Mouse (Mus musculus) cerebellum, adult 9-11 months (tissue): ENCODE data around the gene Mif.
"Not testable (repeated sequence)": the region's sequence is repeated elsewhere in the genome, so short reads cannot be mapped to it uniquely, and the experiment has no call there.

ENCODE experiments used
- DNase-seq: peaks from one replicate; pipeline ENCODE4 v3.0.0; 2022

Gene Mif

DNA sequence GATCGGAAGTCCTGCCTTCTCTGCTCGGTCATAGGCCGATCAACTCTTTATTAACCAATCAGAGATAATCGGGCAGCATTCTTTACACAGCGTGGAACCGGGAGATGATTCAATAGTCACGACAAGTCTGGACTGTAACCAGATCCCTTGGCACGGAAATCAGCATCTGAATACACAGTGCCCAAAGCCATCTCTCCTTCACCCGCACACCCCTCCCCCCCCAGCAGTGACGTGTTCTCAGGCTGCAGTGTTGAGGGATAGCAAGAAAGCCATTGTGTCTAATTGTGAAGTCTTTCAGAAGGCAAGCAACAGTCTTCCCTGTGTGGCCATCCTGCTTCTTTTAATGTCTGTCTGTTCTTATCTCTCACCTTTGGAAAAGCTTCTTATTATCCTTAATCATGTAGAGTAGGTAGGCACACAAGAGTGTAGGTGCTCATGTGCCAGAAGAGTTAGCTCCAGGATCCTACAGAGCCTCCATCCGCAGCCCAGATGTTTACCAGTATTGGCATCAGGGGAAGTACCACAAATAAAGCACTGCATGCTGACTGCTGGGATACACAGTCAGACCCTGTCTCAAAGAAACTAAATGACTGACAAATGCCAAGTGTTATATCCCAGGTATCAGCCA is 13.0 kb upstream of the Mif start:
- DNase-seq: peak; percentile 96

DNA sequence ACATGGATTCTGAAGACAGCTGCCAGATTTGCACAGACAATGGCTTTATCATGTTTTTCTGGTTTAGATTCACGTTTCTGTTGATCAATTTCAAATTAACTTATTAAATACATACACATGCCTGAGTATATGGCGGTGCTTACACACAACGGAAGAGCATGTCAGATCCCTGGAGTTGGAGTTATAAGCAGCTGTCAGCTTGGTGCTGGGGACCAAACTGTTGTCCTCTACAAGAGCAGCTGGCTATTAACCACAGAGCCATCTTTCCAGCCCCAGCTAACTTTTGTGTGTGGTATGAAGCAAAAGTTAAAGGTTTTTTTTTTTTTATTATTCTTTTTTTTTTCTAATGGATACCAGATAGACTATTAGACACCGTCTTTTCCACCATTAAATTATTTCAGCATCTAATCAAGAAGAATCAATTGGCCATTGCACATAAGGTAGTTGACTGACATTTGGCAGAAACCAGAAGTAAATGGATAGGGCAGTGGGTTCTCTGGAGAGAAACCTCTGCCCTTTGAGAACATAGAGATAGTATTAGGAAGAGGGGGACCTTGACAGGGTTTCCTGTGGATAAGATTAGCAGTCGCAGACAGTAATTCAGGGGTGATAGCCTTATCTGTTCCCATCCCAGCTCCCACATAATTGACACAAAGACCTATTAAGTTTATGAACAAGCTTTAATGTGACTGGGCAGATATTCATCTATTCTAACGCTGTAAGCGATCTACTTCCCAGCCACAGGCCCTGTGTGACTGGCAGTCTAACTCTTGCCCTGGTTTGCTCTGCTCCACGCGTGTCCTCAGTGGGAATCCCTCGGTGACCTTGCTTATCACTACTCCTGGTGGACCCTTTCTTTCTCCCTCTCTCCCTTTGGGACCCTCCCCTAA is 12.2 kb upstream of the Mif start:
- DNase-seq: peak; percentile 5

DNA sequence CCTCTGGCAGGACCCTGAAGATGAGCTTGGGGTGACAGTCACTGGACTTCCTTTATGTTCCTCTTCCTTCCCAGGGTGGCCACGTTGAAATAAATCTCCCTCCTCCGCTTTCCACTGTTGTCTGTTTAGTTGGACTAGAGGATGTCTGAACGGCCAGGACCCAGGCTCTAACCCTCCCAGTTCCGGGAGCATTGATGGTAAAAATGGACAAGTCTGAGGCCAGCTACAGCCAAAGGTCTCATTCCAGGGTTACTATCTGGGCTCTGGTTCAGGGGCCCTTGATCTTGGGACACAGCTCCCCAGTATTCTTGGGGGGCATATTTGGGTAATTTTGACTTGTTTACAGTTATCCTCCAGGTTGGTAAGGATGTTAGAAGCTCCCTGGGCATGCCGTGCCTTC is 1.5 kb upstream of the Mif start:
- no peak for DNase-seq

DNA sequence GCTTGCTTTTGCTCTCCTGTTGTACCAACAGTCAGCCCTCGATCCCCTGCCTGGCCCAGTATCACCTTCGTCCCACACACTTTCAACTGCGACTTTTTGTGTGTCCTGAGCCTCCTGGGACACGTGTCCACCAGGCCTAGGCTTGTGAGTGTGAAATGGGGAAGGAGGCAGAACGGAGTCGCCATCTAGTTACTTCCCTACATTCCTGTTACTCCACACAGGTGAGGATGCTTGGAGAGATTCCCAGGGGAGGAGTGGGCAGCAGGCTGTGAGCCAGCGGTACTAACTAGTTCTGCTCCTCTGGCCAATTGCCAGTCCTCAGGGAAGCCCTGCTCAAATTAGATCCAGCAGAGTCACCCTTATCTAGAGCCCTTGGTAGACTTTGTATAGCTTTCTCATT is 706 bp upstream of the Mif start:
- DNase-seq: peak; percentile 74

DNA sequence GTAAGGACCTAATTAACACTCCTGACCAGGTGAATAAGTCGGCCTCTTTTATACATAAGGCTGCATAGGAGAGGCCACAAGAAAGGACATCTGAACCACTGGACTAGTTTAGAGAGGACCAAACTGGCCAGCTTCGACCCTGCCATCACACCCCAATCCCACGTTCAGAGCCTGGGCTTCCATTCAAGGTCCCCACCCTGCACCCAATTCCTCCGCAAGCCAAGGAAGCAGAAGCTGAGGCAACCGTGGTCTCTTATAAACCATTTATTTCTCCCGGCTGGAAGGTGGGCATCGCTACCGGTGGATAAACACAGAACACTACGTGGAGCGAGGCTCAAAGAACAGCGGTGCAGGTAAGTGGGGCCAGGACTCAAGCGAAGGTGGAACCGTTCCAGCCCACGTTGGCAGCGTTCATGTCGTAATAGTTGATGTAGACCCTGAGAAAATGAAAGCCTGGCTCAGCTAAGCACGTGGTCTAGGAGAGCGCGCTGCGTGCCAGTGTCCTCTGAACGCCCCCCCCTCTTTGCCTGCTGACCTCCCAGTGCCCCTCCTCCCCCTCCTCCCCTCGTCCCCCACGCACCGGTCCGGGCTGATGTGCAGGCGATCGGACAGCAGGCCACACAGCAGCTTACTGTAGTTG is 813 bp downstream of the Mif start:
- DNase-seq: peak; percentile 65

DNA sequence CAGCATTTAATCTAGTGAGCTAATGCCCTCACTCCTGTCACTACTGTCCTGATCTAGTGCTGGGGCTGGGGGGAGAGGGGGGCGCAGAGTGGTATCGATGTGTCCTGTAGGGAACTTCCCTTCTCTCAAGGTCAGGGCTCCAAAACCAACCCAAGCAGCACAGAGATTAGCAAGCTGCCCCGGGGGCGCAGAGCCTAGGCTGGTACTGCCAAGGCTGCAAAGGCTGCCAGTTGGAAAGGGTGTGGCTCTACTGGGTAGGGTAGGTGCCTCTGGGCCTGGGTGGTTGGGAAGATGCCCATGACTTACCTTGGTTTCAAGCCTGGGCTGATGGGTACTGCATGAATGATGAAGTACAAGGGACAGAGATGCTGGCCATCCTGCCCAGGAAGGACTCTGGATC is 2.4 kb downstream of the Mif start:
- no peak for DNase-seq

DNA sequence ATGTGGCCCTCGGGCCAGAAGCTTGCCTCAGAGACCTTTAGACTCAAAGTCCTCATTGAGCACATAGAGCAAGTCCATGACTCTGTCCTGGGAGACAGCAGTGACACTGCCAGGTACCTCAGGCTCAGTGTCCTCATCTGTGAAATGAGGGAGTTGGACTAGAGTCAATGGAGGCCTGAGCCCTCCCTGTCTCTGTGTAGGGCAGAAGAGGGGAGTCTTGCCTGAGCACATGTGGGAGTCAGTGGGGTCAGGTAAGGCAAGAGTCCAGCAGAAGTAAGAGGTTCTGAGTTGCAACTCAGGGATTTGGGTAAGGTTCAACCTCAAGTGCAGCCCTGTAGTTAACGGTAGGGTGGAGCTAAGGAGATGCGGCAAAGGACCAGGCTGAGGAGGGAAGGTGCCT is 3.1 kb downstream of the Mif start:
- DNase-seq: no peak

DNA sequence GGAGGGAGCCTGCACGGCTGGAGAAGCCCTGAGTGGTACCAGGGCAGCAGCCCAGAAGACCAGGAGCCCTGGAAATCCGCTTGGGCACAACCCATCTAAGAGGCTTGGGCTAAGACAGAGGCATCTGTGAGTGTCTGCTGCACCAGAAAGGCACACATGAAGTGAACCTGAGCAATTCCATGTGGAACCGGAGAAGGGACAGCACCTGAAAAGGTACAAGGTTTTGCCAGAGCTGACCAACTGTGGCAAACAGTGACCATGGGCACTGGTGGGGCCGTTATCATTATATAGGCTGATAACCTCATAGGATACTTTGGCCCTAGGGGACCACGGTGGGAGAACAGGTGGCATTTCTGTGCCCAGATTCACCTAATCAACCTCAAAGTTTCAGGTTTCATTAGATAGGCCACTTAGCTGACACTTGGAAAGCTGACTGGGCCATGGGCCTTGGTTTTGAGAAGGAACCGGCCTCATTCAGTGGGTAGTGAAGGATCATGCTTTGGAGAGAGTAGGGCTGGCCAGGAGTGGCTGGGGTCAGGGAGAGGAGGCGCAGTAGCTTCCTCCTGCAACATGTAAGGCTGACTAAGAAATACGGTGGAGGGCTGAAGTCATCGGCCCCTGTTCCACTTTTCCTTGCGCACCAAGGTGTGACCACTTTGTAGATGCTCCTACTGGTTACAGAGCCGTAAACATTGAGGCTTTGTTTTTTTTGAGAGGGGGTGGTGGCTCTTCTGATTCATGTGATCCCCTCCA is 3.7 kb downstream of the Mif start:
- DNase-seq: no peak

DNA sequence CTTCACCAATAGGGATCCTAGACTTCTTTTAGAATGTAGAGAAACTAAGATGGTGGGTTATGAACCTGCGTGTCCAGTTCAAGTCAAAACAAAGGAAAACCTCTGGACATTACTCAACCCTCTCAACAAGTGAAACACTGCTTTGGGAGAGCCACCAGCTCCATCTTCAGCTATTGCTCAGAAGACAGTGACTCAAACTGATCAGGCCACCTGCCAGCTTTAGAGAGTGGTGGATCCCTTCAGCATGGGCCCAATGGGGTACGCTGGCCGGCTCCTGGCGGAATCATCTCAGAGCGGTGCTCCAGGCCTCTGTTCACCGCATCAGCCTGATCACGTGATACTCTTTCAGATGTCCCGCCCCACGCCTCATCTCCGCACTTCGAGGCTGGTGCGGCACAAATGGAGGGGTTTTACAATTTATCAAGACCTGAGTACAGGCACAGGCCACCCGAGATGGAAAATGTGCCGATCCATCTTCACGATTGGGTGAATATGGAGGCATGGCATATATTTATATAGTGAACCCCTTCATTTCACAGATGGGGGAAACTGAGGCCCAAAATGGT is 4.5 kb downstream of the Mif start:
- DNase-seq: no peak

DNA sequence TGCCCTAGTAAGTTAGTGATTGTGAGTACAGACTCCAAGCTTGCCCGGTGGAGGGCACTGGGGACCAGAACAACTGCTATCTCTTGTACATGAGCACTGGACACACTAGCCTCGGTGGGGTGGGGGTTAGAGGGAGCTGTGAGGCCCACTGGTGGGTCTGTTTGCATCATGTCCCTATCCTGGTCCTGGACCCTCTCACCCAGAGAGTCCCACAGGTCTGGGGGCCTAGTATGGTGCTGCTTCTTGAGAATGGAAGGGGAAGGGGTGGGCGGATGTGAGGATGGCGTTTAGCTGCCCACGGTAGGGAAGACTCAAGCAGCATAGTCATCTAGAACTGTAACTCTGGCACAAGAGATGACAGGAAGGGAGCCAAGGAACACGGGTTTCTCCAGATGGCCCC is 5.2 kb downstream of the Mif start:
- DNase-seq: no peak

DNA sequence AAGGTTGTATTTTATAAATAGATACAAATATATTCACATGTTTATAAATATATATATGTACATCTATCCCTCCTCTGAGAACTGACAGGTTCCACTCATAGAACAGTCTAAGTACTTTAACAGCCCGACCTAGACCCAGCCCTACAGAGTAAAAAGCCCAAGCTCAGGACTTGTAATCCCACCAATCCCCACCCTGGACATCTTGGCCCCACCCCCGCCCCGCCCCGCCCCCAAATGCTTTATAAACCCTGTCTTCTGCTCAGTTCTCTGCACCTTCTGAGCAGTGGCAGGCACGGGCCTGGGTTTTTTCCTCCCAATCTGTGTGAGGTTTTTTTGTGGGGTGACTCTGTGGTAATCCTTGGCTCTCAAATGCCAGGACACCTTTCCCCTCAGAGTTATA is 5.9 kb downstream of the Mif start:
- DNase-seq: no peak

DNA sequence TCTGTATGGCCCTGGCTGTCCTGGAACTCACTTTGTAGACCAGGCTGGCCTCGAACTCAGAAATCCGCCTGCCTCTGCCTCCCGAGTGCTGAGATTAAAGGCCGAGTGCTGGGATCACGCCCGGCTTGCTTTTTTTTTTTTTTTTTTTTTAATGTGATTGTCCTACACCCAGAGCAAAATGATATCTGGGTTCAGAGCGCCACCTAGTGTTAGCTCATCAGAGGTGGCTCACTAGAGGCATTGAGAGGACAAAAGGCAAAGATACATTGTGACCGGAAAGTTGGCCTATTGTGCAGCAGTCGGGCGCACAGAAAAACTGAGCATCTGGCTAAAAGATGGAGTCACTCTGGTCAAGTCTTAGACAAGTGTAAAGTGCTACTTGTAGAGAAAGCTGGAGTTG is 6.6 kb downstream of the Mif start:
- peak; percentile 85 for DNase-seq

DNA sequence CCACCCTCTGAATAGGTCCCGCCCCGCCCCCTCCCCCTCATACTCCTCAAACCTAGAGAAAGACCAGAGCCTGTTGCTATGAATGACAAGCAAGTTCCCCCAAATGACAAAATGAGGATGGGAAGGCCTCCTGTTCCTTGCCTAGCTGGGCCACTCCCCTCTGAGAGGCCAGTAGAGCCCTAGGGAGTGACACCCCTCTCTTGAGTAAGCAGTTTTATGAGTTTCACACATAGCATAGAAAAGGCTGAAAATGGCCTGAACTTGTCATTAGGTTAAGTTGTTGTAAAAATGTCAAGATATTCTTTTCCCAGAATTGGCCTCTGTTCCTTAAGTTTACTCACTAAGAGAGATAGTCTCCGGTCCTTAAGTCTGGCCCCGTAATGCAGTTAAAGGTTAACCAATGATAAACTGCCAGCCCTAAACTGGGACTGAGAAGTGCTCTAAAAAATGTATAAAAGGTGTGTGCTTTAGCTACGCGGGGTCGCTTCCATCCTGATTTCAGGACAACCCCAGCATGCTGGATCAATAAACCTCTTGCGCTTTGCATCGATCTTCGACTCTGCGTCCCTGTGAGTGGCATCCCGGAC is 7.4 kb downstream of the Mif start:
- DNase-seq: no peak

DNA sequence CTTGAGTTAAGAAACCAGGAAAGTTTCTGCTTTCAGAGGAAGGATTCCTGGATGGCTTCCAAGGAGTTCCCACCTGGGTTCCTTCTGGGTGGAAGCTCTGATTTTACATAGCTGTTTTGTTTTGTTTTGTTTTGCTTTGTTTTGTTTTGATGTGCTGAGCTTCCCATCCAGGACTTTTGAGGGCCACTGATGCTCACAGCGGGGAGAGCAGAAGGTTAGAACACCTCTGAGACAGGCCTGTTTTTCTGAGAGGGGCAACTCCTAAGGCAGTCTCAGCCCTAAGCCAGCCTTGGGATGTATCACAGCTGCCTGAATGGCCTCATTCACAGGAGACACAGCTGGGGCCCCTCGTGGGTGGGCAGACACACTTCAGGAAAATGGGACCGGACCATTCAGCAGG is 8.4 kb downstream of the Mif start:
- no peak for DNase-seq

DNA sequence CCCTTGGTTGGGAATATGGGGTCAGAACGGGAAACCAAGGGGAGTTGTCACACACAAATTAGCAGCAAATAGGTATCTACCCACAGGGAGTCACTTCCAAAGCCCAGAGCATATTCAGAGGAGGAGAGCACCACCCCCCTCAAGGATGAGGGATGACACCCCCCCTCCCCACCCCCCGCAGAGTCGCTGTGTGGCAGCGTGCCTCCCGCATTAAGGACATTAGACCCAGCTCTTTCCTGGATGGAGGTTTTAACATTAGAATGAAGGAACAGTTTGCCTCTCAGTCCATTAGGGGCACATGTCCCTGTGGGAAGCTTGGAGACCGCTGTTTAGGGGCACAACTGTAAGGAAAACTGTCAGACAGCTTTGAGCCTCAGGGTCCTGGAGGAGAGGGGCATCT is 9.0 kb downstream of the Mif start:
- no peak for DNase-seq

DNA sequence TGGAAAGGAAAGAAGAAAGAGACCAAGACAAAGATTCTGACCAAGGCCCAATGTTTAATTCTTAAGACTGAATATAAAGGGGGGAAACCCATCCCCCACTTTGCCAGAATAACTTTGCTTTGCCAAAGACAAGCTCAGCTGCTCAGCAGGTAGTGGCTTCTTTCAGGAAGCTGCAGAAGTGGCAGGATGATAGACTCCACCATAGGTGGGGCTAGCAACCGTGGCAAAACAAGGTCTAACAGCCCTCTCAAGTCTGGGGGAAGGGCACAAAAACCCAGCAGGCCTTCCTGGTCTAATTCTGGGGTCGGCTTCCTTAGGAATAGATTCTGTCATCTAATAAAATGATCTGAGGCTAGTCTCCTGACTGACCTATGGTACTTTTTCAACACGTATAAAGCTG is 11.7 kb downstream of the Mif start:
- no peak for DNase-seq

DNA sequence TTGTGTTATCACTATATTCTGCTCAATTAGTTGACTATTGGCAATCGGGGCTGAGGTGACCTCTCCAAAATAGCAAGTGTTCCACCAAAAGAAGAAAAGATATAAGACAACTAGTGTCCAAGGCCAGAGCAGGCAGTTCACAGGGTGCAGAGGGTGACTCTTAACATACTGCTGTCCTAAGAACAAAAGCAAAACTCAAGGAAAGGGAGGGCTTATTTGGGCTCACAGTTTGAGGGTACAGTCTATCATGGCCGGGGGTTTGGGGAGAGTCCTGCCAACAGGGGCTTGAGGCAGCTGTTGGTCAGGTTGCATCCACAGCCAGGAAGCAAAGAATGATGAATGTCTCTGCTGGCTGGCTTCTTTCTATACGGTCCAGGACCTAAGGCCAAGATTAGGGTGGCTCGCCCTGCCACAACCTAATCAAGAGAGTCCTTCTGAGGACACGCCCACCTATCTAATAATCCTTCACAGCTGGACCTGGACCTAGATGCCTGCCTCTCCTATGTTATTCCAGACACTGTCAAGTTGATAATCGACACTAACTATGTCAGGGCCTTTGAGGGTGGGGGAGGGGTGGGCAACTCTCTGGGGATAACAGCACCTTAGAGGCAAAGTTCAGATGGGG is 14.6 kb downstream of the Mif start:
- DNase-seq: no peak

DNA sequence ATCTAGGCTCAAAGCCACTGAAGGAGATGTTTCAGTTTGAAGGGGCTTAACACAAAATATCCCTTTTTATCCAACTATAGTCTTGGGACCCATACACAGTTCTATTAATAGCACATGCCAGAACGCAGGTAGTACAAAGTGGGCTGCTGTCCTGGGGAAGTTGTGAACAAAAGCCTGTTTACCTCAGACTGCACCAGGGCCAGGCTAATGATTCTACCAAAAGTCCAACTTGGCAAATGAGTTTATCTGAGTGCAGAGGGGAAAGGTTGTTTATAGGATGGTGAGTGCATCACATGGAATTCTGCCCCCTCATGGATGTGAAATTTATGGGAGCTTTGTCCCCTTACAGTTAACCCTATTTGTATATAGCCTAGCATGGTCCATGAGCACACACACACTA is 15.2 kb downstream of the Mif start:
- no peak for DNase-seq

DNA sequence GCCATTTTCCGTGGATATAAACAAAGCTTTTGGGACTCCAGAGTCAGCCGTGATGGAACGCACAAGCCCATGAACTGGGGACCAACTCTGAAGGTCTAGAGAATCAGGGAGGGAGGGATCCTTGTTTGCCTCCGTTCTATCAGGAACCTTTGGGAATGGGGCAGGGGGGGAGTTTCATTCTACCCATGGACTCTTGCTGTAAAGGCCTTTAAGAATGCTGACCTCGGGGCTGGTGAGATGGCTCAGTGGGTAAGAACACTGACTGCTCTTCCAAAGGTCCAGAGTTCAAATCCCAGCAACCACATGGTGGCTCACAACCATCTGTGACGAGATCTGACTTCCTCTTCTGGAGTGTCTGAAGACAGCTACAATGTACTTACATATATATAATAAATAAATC is 16.1 kb downstream of the Mif start:
- not testable (repeated sequence) for DNase-seq

DNA sequence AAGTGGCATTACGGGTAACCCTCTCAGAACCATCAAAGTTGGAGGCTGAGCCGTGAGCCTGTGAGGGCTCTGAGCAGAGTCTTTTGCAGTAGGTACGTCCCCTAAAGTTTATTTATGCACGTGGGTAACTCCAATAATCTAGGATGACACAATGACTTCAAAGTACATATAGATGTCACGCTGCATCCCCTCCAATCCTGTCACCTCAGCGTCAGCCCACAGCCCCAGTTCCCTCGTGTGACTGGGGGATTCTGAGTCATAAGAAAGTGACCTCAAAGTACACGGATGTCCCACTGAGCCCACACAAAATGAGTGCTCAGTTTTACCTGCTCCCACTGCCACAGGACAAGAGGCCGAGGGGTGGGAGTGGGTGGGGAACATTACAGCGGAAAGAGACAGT is 20.9 kb downstream of the Mif start:
- DNase-seq: no peak

DNA sequence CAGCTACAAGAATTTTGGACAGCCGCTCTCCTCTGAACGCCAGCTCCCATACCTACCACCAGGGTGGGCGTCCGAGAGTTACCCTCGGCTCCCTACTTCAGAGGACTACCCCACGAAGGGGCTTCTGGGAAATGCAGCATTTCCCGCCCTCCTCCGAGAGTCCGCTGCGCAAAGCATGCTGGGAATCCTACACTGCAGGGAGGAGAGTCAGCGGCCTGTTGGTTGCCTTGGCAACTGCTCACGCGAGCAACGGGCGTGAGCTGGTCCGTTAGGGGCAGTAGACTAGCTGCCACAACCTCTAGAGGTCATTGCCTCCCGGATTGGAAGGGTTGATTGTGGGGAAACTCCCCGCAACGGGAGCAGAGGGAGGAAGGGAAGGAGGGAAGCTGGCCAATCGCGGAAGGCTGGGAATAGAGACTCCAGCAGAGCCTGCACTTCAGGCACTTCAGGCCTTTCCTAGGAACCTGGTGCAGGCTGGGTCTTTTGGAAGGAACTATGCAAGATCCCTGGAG is 22.7 kb downstream of the Mif start, which contains the start of gene Gstt2:
Gene Gstt2, minus strand, starts transcription at position 177 of the 512 bp plus-strand sequence.
- peak; percentile 94 for DNase-seq
